Mouse (Mus musculus): ENCODE data around the gene Ppig.

- TF ChIP-seq EP300 (IDR thresholded peaks at IDR 0.05; ENCODE audit: insufficient read depth, low read depth, low read length) (no peak), CTCF (IDR thresholded peaks at IDR 0.05) (no peak)
Measured at GRCm38 (mm10) chr2:69673723-69674122, 48.6 kb upstream of the Ppig start.

Measured in heart, adult 2 months (tissue).